Mouse (Mus musculus) spleen, adult 2 months (tissue): ENCODE measurements at regions not wholly inside any gene's neighbourhood (a gene's known extent, or its start where the extent isn't known, plus 50 kb on each side); places are given as distances from the start of the nearest gene placed in this dataset.

Experiments
- CTCF ChIP-seq: fragments of 200-500 bp; IDR thresholded peaks from 2 replicates; pipeline ENCODE4 v1.5.1; 2011; ENCODE audit warnings: mild to moderate bottlenecking, inconsistent platforms; ENCODE audit not compliant: insufficient read depth, insufficient read length, insufficient replicate concordance; ENCODE audit errors: extremely low read depth
- POLR2A ChIP-seq: fragments of 200-500 bp; IDR thresholded peaks from 2 replicates; pipeline ENCODE4 v1.6.1; 2011; ENCODE audit warnings: low read depth, low read length, inconsistent platforms

GRCm38 (mm10) chr8:116021691-116022090 lies 314.1 kb upstream of the Maf start:
- TF ChIP-seq POLR2A: no peak
- no peak for TF ChIP-seq CTCF
